Mouse (Mus musculus) erythroblast, embryonic 14.5 days (primary cell): ENCODE results near the gene Gas6. TPM values are rescaled to one million over a fixed set of nuclear protein-coding genes. Genes with fewer than 3 reads are reported as not detected.

Source experiments
- H3K27me3 ChIP-seq: 2 replicates; pipeline ENCODE4 v1.6.1; 2012; ENCODE audit warnings: inconsistent platforms; ENCODE audit not compliant: control insufficient read depth
- H3K36me3 ChIP-seq: 2 replicates; pipeline ENCODE4 v1.6.1; 2012; ENCODE audit warnings: mild to moderate bottlenecking, inconsistent platforms; ENCODE audit not compliant: control insufficient read depth
- H3K4me1 ChIP-seq: 2 replicates; pipeline ENCODE4 v1.6.1; 2012; ENCODE audit warnings: inconsistent platforms; ENCODE audit not compliant: control insufficient read depth
- H3K4me3 ChIP-seq: replicated peaks from 2 replicates; pipeline ENCODE3; 2012; ENCODE audit warnings: moderate library complexity, mild to moderate bottlenecking, inconsistent platforms
- H3K9me3 ChIP-seq: 2 replicates; pipeline ENCODE4 v1.6.1; 2012; ENCODE audit warnings: low read length, inconsistent platforms, mixed read lengths; ENCODE audit not compliant: control insufficient read depth
- GATA1 ChIP-seq: IDR thresholded peaks from 2 replicates; pipeline ENCODE4 v1.6.1; 2012; ENCODE audit warnings: low read length, inconsistent platforms, mixed read lengths
- TAL1 ChIP-seq: IDR thresholded peaks from 3 replicates; pipeline ENCODE4 v1.6.1; 2012; ENCODE audit warnings: low read length, inconsistent platforms, mixed read lengths
- polyA plus RNA-seq: library from polyadenylated mRNA; stranded (reverse); fragments of >175 nt; gene quantifications from 2 replicates; pipeline ENCODE4 v1.2.3, GENCODE M21; 2012

Gas6 gene
- polyA plus RNA-seq, 1 experiment = 0.04 TPM

DNA sequence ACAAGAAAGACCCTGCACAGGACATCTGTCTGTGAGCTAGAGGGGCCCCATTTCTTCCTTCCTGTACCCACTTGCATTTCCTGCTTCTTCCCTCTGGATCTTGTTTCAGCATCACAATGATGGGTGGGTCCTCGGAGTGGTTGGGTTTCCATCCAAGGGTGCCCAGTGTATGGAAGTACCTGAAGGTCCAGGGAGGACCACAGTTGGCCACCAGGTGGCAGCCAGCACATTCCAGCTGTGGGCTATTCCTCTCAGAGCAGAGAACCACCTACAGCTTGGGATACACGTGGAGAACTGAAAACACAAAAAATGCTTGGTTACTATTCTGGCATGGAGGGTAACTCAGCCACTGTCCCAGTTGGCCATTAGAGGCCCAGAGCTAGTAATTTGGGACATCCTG lies 39.0 kb downstream of the Gas6 start:
- no peak overlapping the region for H3K4me3 ChIP-seq
- H3K36me3 ChIP-seq = no peaks in the 10 kb centered on the region
- no peaks in the 10 kb centered on the region for H3K9me3 ChIP-seq
- no peak for TF ChIP-seq TAL1
- no peak for TF ChIP-seq GATA1
- H3K27me3 ChIP-seq = no peaks in the 10 kb centered on the region
- H3K4me1 ChIP-seq = no peaks in the 10 kb centered on the region

GRCm38 (mm10) chr8:13454341-13455113 lies 39.8 kb downstream of the Gas6 start:
- Histone ChIP-seq H3K9me3 (no peaks in the 10 kb centered on the region), H3K4me1 (no peaks in the 10 kb centered on the region), H3K27me3 (no peaks in the 10 kb centered on the region), H3K36me3 (no peaks in the 10 kb centered on the region), H3K4me3 (no peak overlapping the region)
- TF ChIP-seq GATA1 (no peak), TAL1 (no peak)

- no peak for TF ChIP-seq GATA1
- TF ChIP-seq TAL1 = no peak
- Histone ChIP-seq H3K9me3 (no peaks in the 10 kb centered on the region), H3K4me1 (no peaks in the 10 kb centered on the region), H3K36me3 (no peaks in the 10 kb centered on the region), H3K27me3 (no peaks in the 10 kb centered on the region), H3K4me3 (no peak overlapping the region)
Measured at GRCm38 (mm10) chr8:13451747-13452277, 42.5 kb downstream of the Gas6 start.

DNA sequence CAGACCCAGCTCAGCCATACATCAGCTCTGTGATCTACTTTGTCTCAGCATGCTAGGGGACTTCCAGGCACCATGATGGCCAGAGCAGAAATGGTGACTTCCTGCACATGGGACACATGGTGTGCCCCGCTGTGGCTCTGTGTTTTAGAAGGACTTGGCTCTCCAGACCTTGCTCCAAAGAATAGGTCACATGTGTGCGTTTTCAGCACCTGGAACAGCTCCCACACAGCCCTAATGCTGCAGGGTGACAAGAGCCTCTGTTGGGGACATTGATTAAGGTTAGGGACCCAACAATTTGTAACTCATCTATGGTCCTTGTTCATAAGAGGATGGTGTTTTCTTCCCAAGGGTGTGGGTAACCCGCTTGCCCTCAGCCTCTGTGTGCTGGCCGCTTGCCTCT lies 46.1 kb downstream of the Gas6 start:
- no peaks in the 10 kb centered on the region for H3K4me1 ChIP-seq
- H3K36me3 ChIP-seq = no peaks in the 10 kb centered on the region
- TF ChIP-seq GATA1 = no peak
- no peak for TF ChIP-seq TAL1
- no peak overlapping the region for H3K4me3 ChIP-seq
- no peaks in the 10 kb centered on the region for H3K27me3 ChIP-seq
- H3K9me3 ChIP-seq = no peaks in the 10 kb centered on the region

- Histone ChIP-seq H3K4me1 (no peaks in the 10 kb centered on the region), H3K27me3 (no peaks in the 10 kb centered on the region), H3K9me3 (no peaks in the 10 kb centered on the region), H3K36me3 (no peaks in the 10 kb centered on the region), H3K4me3 (no peak overlapping the region)
- TF ChIP-seq TAL1 = no peak
- TF ChIP-seq GATA1 = no peak
Measured at GRCm38 (mm10) chr8:13446456-13446855, 47.8 kb downstream of the Gas6 start.

DNA sequence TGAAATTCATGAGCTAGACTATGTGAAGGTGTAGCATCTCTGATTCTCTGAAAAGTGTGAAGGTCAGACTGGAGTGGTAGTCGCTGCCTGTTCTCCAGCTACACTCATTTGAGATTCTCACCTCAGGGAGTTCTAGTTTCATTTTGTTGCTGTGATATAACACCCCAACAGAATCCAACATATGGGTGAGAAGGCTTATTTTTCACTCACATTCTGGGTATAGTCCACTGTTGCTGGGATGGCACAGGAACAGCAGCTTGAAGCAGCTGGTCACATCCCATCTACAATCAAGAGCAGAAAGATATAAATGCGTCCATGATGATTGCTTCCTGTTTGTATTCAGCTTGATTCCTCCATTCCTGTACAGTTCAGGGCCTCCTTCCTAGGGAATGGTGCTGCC lies 52.1 kb downstream of the Gas6 start:
- Histone ChIP-seq H3K4me1 (no peaks in the 10 kb centered on the region), H3K4me3 (no peak overlapping the region), H3K9me3 (no peaks in the 10 kb centered on the region), H3K36me3 (no peaks in the 10 kb centered on the region), H3K27me3 (no peaks in the 10 kb centered on the region; the same call in 1 of the 2 replicates)
- no peak for TF ChIP-seq TAL1
- TF ChIP-seq GATA1 = no peak

DNA sequence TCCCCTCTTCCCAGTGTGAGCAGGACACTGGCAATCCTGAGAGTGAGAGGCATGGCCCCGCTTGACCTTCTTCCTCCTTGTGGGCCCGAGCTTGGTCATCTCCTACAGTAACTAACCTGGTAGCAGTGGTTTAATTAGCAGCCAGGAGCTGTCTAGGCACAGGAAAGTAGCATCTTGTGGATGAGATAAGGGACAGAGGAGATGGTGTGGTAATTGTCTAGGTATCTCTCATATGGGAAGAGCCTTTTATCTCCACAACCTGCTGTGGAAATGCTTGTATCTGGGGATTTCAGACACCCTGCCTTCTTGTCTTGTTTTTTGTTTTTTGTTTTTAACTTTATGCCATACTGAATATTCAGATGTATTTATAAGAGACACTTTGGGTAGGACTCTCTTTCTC lies 56.8 kb downstream of the Gas6 start:
- Histone ChIP-seq H3K27me3 (peaks cover 36% of the 10 kb centered on the region), H3K9me3 (no peaks in the 10 kb centered on the region), H3K4me1 (no peaks in the 10 kb centered on the region), H3K36me3 (no peaks in the 10 kb centered on the region), H3K4me3 (no peak overlapping the region)
- TF ChIP-seq TAL1 = no peak
- TF ChIP-seq GATA1 = no peak

- H3K4me1 ChIP-seq = no peaks in the 10 kb centered on the region
- H3K36me3 ChIP-seq = no peaks in the 10 kb centered on the region
- H3K9me3 ChIP-seq = no peaks in the 10 kb centered on the region
- peaks cover 36% of the 10 kb centered on the region for H3K27me3 ChIP-seq
- no peak overlapping the region for H3K4me3 ChIP-seq
- TF ChIP-seq GATA1 (no peak), TAL1 (no peak)
Measured at GRCm38 (mm10) chr8:13436052-13436451, 58.2 kb downstream of the Gas6 start.

- Histone ChIP-seq H3K4me1 (no peaks in the 10 kb centered on the region), H3K36me3 (no peaks in the 10 kb centered on the region), H3K4me3 (no peak within 1 kb of the TSS), H3K27me3 (peaks cover 36% of the 10 kb centered on the region), H3K9me3 (no peaks in the 10 kb centered on the region)
- TF ChIP-seq TAL1 = no peak
- no peak for TF ChIP-seq GATA1
Measured at GRCm38 (mm10) chr8:13434889-13435288, 59.4 kb downstream of the Gas6 start, which contains the start of gene Tmem255b. TSS of gene Tmem255b (plus strand) at chr8:13435189.

- TF ChIP-seq TAL1 (no peak), GATA1 (no peak)
- Histone ChIP-seq H3K27me3 (peaks cover 36% of the 10 kb centered on the region), H3K9me3 (no peaks in the 10 kb centered on the region), H3K36me3 (no peaks in the 10 kb centered on the region), H3K4me3 (no peak overlapping the region), H3K4me1 (no peaks in the 10 kb centered on the region)
Measured at GRCm38 (mm10) chr8:13433130-13433529, 61.2 kb downstream of the Gas6 start.
